Mouse (Mus musculus) limb, embryonic 15.5 days (tissue): Measurements from ENCODE around the gene Chaf1a. TPM values are rescaled to one million over a fixed set of nuclear protein-coding genes. Genes with fewer than 3 reads are reported as not detected.

ENCODE experiments used
- ATAC-seq: fragments of 200-750 bp; cut with Nextera tagmentation; 2 replicates; pipeline ENCODE4 v1.8.0; 2017; ENCODE audit warnings: low read depth, moderate TSS enrichment; ENCODE audit not compliant: insufficient number of reproducible peaks, low FRiP score, low TSS enrichment
- H3K27ac ChIP-seq: fragments of 300-500 bp; sonication (generic); 2 replicates; pipeline ENCODE4 v1.5.1; 2015; ENCODE audit warnings: moderate library complexity, mild to moderate bottlenecking, inconsistent platforms
- H3K27me3 ChIP-seq: fragments of 300-500 bp; sonication (generic); 2 replicates; pipeline ENCODE4 v1.6.1; 2015; ENCODE audit warnings: inconsistent platforms
- H3K36me3 ChIP-seq: fragments of 300-500 bp; sonication (generic); 2 replicates; pipeline ENCODE4 v1.6.1; 2015; ENCODE audit warnings: inconsistent platforms
- H3K4me1 ChIP-seq: fragments of 300-500 bp; sonication (generic); 2 replicates; pipeline ENCODE4 v1.6.1; 2015; ENCODE audit warnings: inconsistent platforms
- H3K4me2 ChIP-seq: fragments of 300-500 bp; sonication (generic); 2 replicates; pipeline ENCODE4 v1.6.1; 2015; ENCODE audit warnings: mild to moderate bottlenecking, inconsistent platforms
- H3K4me3 ChIP-seq: fragments of 300-500 bp; sonication (generic); 2 replicates; pipeline ENCODE4 v1.5.1; 2015; ENCODE audit warnings: mild to moderate bottlenecking, inconsistent platforms
- H3K9ac ChIP-seq: fragments of 300-500 bp; sonication (generic); 2 replicates; pipeline ENCODE4 v1.6.1; 2015; ENCODE audit warnings: inconsistent platforms
- H3K9me3 ChIP-seq: fragments of 300-500 bp; sonication (generic); 2 replicates; pipeline ENCODE4 v1.6.1; 2016; ENCODE audit warnings: inconsistent platforms
- WGBS: fragments of 180-500 bp; shearing (Covaris S2); methylation state at CpG from one replicate; pipeline ENCODE4 v1.1.7; 2015; 5-methylcytosine and 5-hydroxymethylcytosine counted together
- polyA plus RNA-seq: library from polyadenylated mRNA; unstranded; fragments of >200 nt; fragmentation: Nextera tagmentation; extraction: Ambion mirVana; gene quantifications from 2 replicates; pipeline ENCODE4 v1.2.1, GENCODE M21; 2015

The Chaf1a gene
- polyA plus RNA-seq, 1 experiment from 2014 or later = 21.4 TPM

DNA sequence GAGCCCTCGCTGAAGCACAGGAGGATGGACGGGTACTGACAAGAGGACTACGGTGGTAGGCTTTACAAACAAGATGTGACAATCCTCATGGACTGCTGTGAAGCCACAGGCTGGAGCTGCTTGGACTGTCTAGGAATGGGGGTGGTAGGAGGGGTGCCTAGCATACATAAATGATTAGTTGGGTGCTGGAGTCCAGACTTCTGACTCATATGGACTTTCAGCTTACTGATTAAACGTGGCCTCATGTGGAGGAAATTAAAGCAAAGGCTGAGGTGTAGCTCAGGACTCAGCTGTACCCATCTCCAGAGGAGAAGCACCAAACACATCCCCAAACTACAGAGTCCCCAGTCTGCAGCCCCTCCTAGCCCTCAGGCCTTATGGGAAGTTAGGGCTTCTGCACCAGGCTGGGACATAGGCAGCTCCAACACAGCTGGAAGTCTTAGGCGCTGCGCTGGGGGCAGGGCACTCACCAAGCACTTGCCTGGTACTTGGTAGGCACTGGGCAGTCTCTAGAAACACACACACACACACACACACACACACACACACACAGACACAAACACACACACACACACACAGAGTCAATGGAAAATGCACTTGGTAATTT lies 8.0 kb upstream of the Chaf1a start:
- Histone ChIP-seq H3K4me1 (peaks cover 54% of the 10 kb centered on the region), H3K9ac (no peak overlapping the region), H3K9me3 (no peaks in the 10 kb centered on the region), H3K36me3 (peaks cover 64% of the 10 kb centered on the region), H3K27ac (no peak overlapping the region; the same call in 1 of the 2 replicates), H3K4me3 (no peak overlapping the region), H3K27me3 (no peaks in the 10 kb centered on the region), H3K4me2 (no peak overlapping the region)
- WGBS = 71% methylated on average over 6 of the region's 6 CpGs
- no peak for ATAC-seq

DNA sequence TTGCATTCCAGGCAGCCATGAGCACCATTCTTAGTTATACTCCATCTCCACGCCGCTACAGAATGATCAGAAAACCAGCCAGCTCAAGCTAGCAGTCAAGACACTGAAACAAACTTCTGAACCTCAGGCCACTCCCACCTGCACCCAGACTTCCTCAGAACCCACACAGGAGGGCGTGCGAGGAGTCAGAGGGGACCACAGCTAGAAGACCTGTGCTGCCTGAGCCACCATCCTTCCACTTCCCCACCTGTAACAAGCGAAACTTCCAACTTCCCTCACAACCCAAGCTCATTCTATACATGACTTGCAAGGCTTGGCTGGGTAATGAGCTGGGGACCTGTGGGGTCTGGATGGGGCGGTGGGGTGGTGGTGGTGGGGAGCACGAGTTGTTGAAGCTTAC lies 7.4 kb upstream of the Chaf1a start:
- H3K4me2 ChIP-seq = no peak overlapping the region
- no peak for ATAC-seq
- no peak overlapping the region for H3K9ac ChIP-seq
- H3K36me3 ChIP-seq = peaks cover 58% of the 10 kb centered on the region
- H3K4me1 ChIP-seq = peaks cover 54% of the 10 kb centered on the region
- no peak overlapping the region for H3K27ac ChIP-seq
- 71% methylated on average over 7 of the region's 7 CpGs for WGBS
- no peak overlapping the region for H3K4me3 ChIP-seq
- no peaks in the 10 kb centered on the region for H3K27me3 ChIP-seq
- no peaks in the 10 kb centered on the region for H3K9me3 ChIP-seq

DNA sequence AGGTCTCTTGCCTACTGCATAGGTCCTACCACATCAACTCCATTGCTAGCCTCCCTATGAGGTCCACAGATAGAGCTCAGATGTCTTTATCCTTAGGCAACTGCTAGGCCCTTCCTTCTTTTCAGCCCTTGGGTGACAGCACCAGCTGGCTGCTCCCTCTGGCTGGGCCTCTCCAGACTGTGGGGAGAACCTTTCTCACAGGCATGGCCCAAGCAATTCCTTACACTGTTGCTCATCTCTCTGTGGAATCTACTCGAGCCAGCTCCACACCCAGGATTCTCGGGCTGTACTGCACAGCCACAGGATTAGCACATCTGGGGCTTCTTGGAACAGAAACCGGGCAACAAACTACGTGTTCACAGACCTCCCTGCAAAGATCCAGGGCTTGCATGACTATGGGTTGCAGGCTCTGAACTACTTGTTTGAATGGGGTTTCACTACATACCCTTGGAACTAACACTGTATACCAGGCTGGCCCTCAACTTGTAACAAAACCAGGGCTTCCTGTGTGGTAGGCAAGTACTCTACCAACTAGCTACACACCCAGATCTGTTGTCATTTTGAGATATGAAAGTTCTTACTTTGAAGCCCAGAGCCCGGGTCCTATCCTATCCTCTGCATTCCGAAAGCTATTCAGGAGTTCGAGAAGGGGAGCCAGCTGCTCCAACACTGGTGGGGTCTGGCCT lies 6.1 kb upstream of the Chaf1a start:
- H3K4me3 ChIP-seq = peak overlapping the region; percentile 88; the same call in 1 of the 2 replicates
- 0 out of 2 replicates have a peak overlapping the region, but pooled peaks have one; percentile 97 for H3K9ac ChIP-seq
- H3K4me1 ChIP-seq = peaks cover 54% of the 10 kb centered on the region
- peaks cover 44% of the 10 kb centered on the region for H3K36me3 ChIP-seq
- 0 out of 2 replicates have a peak overlapping the region, but pooled peaks have one; percentile 13 for H3K27ac ChIP-seq
- no peak for ATAC-seq
- WGBS = 81% methylated on average over 7 of the region's 7 CpGs
- no peaks in the 10 kb centered on the region for H3K27me3 ChIP-seq
- no peaks in the 10 kb centered on the region for H3K9me3 ChIP-seq
- H3K4me2 ChIP-seq = 0 out of 2 replicates have a peak overlapping the region, but pooled peaks have one; percentile 2

DNA sequence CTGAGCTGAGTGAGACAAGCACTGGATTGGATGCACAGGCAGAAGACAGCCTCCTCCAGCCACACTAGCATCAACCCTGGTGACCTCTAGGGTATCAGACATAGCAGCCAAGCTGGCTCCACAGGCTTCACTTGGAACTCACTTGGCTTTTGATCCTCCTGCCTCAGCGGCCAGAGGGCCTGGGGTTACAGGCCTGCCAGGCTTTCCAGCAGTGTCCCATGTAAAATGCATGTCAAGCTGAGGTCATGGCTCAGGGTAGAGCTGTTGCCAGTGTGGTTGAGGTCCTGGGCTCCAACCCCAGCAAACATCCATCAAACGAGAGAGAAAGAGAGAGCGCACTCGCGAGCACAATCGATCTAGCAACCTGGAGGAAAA lies 5.5 kb upstream of the Chaf1a start:
- H3K4me2 ChIP-seq = peak overlapping the region; percentile 49
- no peaks in the 10 kb centered on the region for H3K9me3 ChIP-seq
- H3K4me3 ChIP-seq = peak overlapping the region; percentile 88
- 0 out of 2 replicates have a peak overlapping the region, but pooled peaks have one; percentile 13 for H3K27ac ChIP-seq
- 84% methylated on average over 6 of the region's 6 CpGs for WGBS
- H3K4me1 ChIP-seq = peaks cover 54% of the 10 kb centered on the region
- no peak for ATAC-seq
- H3K27me3 ChIP-seq = no peaks in the 10 kb centered on the region
- peaks cover 39% of the 10 kb centered on the region for H3K36me3 ChIP-seq
- H3K9ac ChIP-seq = peak overlapping the region; percentile 97

DNA sequence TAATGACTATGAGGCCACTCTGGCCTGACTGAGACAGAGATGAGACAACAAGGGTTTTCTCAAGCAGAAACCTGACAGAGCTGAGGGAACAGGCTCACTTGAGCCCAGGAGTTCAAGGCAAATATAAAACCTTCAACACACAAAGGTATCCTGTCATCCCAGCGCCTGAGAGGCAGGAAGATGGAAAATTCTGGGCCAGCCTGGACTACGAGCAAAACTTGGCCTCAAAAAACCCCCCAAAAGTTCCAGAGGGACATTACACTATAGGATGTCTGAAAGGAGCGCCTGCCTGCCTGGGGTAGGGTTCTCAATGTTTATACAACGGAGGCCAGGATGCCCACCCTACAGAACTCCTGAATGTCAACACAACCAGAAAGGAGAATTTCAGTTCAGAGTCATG lies 5.0 kb upstream of the Chaf1a start:
- peaks cover 38% of the 10 kb centered on the region for H3K36me3 ChIP-seq
- no peaks in the 10 kb centered on the region for H3K9me3 ChIP-seq
- H3K4me1 ChIP-seq = peaks cover 54% of the 10 kb centered on the region
- WGBS = 67% methylated on average over 4 of the region's 4 CpGs
- H3K27me3 ChIP-seq = no peaks in the 10 kb centered on the region
- peak overlapping the region; percentile 49 for H3K4me2 ChIP-seq
- ATAC-seq = no peak
- peak overlapping the region; percentile 97 for H3K9ac ChIP-seq
- H3K27ac ChIP-seq = 0 out of 2 replicates have a peak overlapping the region, but pooled peaks have one; percentile 13
- peak overlapping the region; percentile 88 for H3K4me3 ChIP-seq

DNA sequence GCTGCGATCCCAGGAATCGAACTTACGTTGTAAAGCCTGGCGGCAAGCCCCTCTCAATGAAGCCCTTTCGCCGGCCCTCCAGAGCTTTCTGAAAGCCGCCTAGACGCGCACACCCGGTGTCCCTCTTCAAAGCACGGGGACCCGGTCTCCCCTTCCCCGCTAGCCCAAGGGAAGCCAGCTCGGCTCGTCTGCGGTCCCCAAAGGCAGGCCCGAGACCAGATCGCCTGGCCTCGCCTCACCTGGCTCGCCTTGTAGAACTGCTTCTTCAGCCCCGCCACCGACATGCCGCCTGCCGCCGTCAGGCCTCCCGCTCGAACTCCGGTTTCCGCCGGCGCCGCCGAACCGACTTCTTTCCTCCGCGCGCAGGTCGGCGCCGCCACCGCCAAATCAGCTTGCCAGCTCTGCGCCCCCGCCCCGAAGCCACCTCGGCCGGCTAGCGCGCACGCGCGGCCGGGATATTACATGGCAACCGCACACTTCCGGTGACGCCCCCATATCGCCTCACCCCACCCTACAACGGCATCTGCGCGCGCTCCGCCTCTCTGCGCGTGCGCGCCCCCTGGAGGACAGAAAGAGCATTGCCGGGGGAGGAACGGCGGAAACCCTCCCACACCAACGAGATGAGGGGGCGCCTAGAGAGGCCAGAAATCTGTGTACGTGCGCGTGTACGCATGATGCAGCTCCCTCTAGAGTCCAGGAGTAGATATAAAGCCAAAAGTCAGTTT lies 3.9 kb upstream of the Chaf1a start, which contains the start of gene Sh3gl1:
Gene Sh3gl1 (minus strand): TSS at position 460 of the 725 bp plus-strand sequence.
- Histone ChIP-seq H3K4me1 (peaks cover 53% of the 10 kb centered on the region), H3K4me2 (peak within 1 kb of the TSS; percentile 49), H3K9me3 (no peaks in the 10 kb centered on the region), H3K4me3 (peak within 1 kb of the TSS; percentile 88), H3K36me3 (peaks cover 28% of the 10 kb centered on the region), H3K27me3 (no peaks in the 10 kb centered on the region), H3K27ac (peak within 1 kb of the TSS; percentile 94), H3K9ac (peak within 1 kb of the TSS; percentile 97)
- peak; percentile 89 for ATAC-seq
- WGBS = under 1% methylated on average over 74 of the region's 74 CpGs

DNA sequence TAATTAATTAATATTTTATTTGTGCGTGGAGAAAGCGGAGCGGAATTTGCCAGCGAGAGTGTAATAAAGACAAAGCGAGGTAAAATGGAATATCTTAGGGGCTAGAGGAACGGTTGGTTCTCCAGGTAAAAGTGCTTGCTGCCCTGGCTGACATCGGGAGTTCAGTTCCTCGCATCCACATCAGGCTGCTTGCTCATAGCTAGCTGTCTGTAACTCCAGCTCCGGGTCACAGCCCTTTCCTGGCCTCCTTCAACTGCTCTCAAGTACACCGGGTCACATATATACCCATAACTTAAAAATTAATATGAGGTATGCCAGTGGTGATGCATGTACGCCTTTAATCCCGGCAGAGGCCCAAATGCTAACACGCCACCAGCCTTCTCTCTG lies 3.3 kb upstream of the Chaf1a start:
- H3K4me3 ChIP-seq = peak overlapping the region; percentile 88
- ATAC-seq = no peak
- peaks cover 27% of the 10 kb centered on the region for H3K36me3 ChIP-seq
- no peaks in the 10 kb centered on the region for H3K27me3 ChIP-seq
- WGBS = 36% methylated on average over 13 of the region's 13 CpGs
- no peaks in the 10 kb centered on the region for H3K9me3 ChIP-seq
- peak overlapping the region; percentile 44 for H3K4me2 ChIP-seq
- peaks cover 54% of the 10 kb centered on the region for H3K4me1 ChIP-seq
- 0 out of 2 replicates have a peak overlapping the region, but pooled peaks have one; percentile 39 for H3K9ac ChIP-seq
- H3K27ac ChIP-seq = 0 out of 2 replicates have a peak overlapping the region, but pooled peaks have one; percentile 8

DNA sequence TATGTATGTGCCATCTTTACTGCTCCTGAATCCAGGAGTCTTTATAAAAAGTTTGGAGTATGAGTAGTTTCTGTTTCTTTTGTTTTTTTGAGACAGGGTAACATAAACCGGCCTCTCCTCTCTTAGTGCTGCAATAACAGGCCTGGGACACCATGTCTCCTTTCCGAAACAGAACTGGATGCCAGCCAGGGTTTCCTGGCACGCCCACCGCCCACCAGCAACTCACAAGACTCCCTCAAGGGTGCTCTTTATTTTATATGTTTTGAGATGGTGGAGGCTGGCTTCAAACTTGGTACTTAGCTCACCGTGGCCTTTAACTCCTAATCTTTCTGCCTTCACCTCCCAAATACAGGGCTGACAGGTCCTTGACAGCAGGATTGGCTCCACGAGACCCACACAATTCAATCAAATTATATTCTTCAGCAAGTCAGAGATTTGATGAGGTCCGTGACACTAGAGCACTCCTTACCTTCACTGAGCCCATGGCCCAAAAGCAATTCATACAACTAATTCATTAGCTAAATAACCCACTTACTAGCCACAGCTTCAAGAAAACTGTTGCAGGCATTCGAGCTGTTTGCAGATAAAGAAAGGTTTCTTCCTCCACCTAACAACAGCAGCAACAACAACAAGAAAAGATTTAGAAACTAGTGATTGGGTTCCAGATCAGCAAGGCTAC lies 1.5 kb upstream of the Chaf1a start:
- H3K9me3 ChIP-seq = no peaks in the 10 kb centered on the region
- 78% methylated on average over 8 of the region's 8 CpGs for WGBS
- ATAC-seq = no peak
- H3K36me3 ChIP-seq = peaks cover 15% of the 10 kb centered on the region; the same call in 1 of the 2 replicates
- H3K4me2 ChIP-seq = no peak overlapping the region
- no peak overlapping the region for H3K27ac ChIP-seq
- H3K27me3 ChIP-seq = no peaks in the 10 kb centered on the region
- H3K4me3 ChIP-seq = no peak overlapping the region
- peak overlapping the region; percentile 20; the same call in 1 of the 2 replicates for H3K9ac ChIP-seq
- peaks cover 37% of the 10 kb centered on the region for H3K4me1 ChIP-seq

DNA sequence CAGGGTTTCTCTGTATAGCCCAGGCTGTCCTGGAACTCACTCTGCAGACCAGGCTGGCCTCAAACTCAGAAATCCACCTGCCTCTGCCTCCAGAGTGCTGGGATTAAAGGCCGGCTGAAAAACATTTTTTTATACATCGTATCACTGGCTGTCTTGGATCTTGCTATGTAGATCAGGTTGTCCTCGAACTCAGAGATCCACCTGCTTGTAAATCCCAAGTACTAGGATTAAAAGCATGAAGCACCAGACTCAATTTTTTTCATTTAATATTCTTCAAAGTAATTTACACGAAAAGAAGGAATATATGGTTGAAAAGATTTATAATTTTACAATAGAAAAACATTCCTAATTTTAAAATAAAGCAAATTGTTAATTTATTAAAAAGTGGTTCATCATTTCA lies 894 bp upstream of the Chaf1a start:
- 0 out of 2 replicates have a peak overlapping the region, but pooled peaks have one; percentile 87 for H3K4me3 ChIP-seq
- WGBS = 77% methylated on average over 4 of the region's 4 CpGs

DNA sequence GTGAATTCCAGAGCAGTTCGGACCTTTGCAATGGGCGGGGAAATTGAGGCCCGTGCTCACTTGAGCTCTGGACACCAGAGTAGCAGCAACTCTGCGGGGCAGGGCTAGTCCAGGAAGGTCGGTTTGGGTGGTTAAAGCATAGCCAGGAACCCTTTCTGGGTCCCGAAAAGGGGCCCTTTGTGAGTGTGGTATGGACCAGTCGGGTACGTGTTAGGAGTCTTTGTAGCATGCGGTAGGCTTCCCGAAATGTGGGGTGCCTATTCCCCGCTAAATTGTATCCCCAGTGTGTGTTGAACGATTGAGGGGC lies 571 bp downstream of the Chaf1a start:
- Histone ChIP-seq H3K4me1 (peaks cover 19% of the 10 kb centered on the region), H3K4me2 (peak overlapping the region; percentile 74), H3K9ac (peak overlapping the region; percentile 84), H3K36me3 (peaks cover 25% of the 10 kb centered on the region), H3K9me3 (no peaks in the 10 kb centered on the region), H3K27me3 (no peaks in the 10 kb centered on the region), H3K27ac (peak overlapping the region; percentile 88), H3K4me3 (peak overlapping the region; percentile 87)
- 1% methylated on average over 12 of the region's 12 CpGs for WGBS
- no peak for ATAC-seq

More for the DNA sequence above, 894 bp upstream of the Chaf1a start:
- Histone ChIP-seq H3K27ac (no peak overlapping the region), H3K27me3 (no peaks in the 10 kb centered on the region), H3K36me3 (peaks cover 15% of the 10 kb centered on the region), H3K9ac (no peak overlapping the region), H3K4me2 (peak overlapping the region; percentile 74; the same call in 1 of the 2 replicates), H3K9me3 (no peaks in the 10 kb centered on the region), H3K4me1 (peaks cover 31% of the 10 kb centered on the region)
- no peak for ATAC-seq

DNA sequence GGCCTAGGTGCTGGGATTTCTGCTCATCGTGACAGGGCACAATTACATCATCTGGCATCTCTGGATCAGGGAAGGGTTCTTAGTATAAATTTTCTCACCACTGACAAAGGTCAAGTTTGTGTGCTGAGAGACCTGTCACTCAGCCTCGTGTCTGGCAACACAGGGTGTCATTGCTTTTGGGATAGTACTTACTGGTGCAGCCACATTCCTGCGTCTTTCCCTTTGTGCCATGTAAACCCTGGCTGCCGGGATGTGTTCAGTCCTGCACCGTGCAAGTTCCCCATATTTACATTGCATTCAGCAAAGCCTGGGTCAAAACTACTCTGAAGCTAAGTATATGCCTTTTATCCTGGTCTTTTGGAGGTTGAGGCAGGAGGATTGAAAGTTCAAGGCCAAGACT lies 11.1 kb downstream of the Chaf1a start:
- WGBS = 80% methylated on average over 5 of the region's 5 CpGs
- Histone ChIP-seq H3K36me3 (peaks cover 60% of the 10 kb centered on the region), H3K4me1 (no peaks in the 10 kb centered on the region), H3K27ac (peak overlapping the region; percentile 22; the same call in 1 of the 2 replicates), H3K27me3 (no peaks in the 10 kb centered on the region), H3K4me3 (no peak overlapping the region), H3K9ac (no peak overlapping the region), H3K9me3 (no peaks in the 10 kb centered on the region), H3K4me2 (no peak overlapping the region)
- ATAC-seq = no peak
